Mouse (Mus musculus): ENCODE data around the gene Mbtd1.

Mbtd1 gene

DNA sequence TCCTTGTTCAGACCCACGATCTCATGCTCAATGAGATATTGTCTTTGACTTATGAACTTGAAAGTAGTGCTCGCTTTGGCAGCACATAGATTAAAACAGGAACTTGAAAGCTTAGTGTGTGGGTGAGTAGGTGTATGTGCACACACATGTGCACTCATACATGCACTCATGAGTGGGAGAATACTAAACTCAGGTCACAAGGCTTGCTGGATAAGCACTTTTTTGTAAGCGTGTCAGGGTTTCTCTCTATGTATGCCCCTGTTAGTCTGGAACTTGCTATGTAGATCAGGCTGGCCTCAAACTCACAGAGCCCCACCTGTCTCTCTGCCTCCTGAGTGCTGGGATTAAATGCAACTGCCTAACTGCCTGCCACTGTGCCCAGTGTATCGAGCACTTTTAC is 101.4 kb downstream of the Mbtd1 start:
- DNase-seq (ENCODE audit: low spot score in 2 of 2): no peak

- no peak for DNase-seq (ENCODE audit: low spot score in 2 of 2)
Measured at GRCm38 (mm10) chr11:93987625-93988327, 102.1 kb downstream of the Mbtd1 start.

- no peak for DNase-seq (ENCODE audit: low spot score in 2 of 2)
Measured at GRCm38 (mm10) chr11:93988328-93989062, 102.8 kb downstream of the Mbtd1 start.

DNA sequence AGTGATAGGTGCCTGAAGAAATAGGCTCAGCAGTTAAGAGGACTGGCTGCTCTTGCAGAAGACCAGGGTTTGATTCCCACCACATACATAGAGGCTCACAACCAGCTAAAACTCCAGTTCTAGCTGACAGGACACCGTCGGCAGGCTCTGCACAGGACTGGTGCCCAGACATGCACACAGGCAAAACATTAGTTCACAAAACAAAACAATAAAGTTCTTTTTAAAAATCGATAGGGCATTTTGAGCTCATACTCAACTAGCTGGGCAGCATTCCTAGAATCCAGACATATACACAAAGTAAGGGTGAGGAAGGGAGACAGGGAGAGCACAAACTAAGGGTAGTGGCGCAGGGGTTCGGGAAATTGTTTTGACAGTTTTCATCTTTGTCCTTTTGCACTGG is 108.9 kb downstream of the Mbtd1 start:
- DNase-seq (ENCODE audit: low spot score in 2 of 2): no peak

GRCm38 (mm10) chr11:93995111-93995719 is 109.6 kb downstream of the Mbtd1 start:
- peak; percentile 78 to 89 for DNase-seq (ENCODE audit: low spot score in 2 of 2)

DNA sequence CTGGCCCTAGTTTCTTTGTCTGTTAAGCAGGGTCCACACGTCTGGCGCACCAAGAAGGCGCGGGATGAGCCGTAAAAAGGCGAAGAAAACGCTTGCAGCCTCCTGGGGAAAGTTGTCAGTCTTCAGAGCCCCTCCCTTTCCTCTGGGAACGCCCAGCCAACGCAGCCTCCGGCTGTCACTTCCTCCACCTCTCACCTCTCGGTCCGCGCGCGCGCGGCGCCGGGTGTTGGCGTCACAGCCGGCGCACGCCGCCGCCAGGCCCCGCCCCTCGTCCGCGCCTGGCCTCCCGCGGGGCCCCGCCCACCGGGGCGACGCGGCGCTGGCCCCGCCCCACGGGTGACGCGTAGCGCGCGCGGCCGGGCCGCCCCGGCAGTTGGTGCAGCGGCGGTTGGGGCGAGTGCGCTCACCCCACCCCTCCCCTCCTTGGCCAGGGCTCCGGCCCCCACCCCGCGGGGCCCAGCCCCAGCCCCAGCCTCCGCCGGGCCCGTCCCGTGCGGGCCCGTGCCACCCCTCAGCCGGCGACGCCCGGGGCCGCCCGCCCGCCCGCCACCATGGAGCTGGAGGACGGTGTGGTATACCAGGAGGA is 110.2 kb downstream of the Mbtd1 start, which contains the start of gene Spag9:
Gene Spag9 (plus strand): TSS at position 372 of the 586 bp plus-strand sequence.
- peak; percentile 96 for DNase-seq (ENCODE audit: low spot score in 2 of 2)
